Mouse (Mus musculus) kidney, postnatal 0 days (tissue): ENCODE measurements around the gene Rora. TPM values are rescaled to one million over a fixed set of nuclear protein-coding genes. Genes with fewer than 3 reads are reported as not detected.

Experiments used
- ATAC-seq: fragments of 200-750 bp; cut with Nextera tagmentation; replicated peaks from 2 replicates; pipeline ENCODE4 v1.8.0; 2017; ENCODE audit warnings: low read depth, moderate number of reproducible peaks, moderate TSS enrichment, moderate library complexity; ENCODE audit not compliant: low FRiP score
- DNase-seq: peaks from one replicate; pipeline ENCODE4 v3.0.0-alpha.2; 2016; ENCODE audit warnings: low spot score
- H3K27ac ChIP-seq: fragments of 300-500 bp; sonication (generic); 2 replicates; pipeline ENCODE4 v1.5.1; 2014; ENCODE audit warnings: mild to moderate bottlenecking
- H3K27me3 ChIP-seq: fragments of 300-500 bp; sonication (generic); 2 replicates; pipeline ENCODE4 v1.6.1; 2014; ENCODE audit warnings: low read length, mixed read lengths; ENCODE audit not compliant: insufficient read depth
- H3K36me3 ChIP-seq: fragments of 300-500 bp; sonication (generic); 2 replicates; pipeline ENCODE4 v1.6.1; 2014; ENCODE audit warnings: low read length, mixed read lengths; ENCODE audit not compliant: insufficient read depth
- H3K4me1 ChIP-seq: fragments of 300-500 bp; sonication (generic); replicated peaks from 2 replicates; pipeline ENCODE4 v1.6.1; 2014; ENCODE audit warnings: antibody characterized with exemption, low read length, mixed read lengths; ENCODE audit not compliant: insufficient read depth
- H3K4me2 ChIP-seq: fragments of 300-500 bp; sonication (generic); 2 replicates; pipeline ENCODE4 v1.6.1; 2014; ENCODE audit warnings: mild to moderate bottlenecking, low read length, moderate library complexity, mixed read lengths
- H3K4me3 ChIP-seq: fragments of 300-500 bp; sonication (generic); replicated peaks from 2 replicates; pipeline ENCODE4 v1.5.1; 2014; ENCODE audit warnings: low read depth, low read length
- H3K9ac ChIP-seq: fragments of 300-500 bp; sonication (generic); 2 replicates; pipeline ENCODE4 v1.6.1; 2014; ENCODE audit warnings: low read depth, low read length
- H3K9me3 ChIP-seq: fragments of 300-500 bp; sonication (generic); replicated peaks from 2 replicates; pipeline ENCODE4 v1.6.1; 2016; ENCODE audit warnings: low read length, inconsistent platforms, mixed read lengths
- CTCF ChIP-seq: IDR thresholded peaks from 2 replicates; pipeline ENCODE4 v1.5.1; 2016; ENCODE audit warnings: antibody characterized with exemption, low read depth, mild to moderate bottlenecking, moderate library complexity
- WGBS: fragments of 180-500 bp; shearing (Covaris S2); extraction: QIAGEN DNeasy Blood & Tissue Kit; methylation state at CpG from one replicate; pipeline ENCODE4 v1.1.7; 2014; 5-methylcytosine and 5-hydroxymethylcytosine counted together
- polyA plus RNA-seq: library from polyadenylated mRNA; unstranded; fragments of >200 nt; fragmentation: Nextera tagmentation; extraction: Ambion mirVana; gene quantifications from 2 replicates; pipeline ENCODE4 v1.2.1, GENCODE M21; 2015

Rora gene
- polyA plus RNA-seq, 1 experiment from 2014 or later, result 9.8 TPM

DNA sequence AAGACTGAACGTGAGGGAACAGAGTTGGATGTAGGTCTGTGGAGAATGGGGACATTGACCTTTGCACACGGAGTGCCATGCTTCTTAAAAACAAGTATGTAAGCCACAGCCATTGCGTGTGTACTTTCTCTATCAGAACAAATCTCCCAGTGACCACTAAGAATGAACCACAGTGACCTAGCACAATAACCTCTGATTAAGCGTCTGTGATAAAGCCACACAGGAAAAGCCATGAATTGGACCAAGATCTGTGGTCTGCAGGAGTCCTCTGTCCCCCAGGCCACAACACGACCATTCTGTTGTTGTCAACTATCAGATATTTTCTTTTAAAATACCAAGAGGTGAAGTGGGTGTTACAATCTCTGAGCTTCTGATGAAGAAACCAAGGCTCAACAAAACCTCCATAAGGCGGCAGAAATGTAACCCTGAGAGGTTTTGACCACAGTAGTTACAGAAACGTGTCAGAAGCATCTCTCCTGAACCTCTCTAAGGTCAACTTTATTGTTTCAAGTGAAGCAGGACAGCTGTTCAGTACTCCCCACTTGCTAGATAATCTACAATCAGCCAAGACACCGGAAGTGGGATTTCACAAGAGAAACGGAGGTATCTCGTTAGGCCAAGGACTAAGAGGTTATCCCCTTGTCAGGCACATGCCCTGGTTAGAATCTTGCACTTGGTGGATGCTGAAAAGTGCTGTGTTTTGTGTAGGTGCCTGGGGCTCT, 666.5 kb downstream of the Rora start:
- Histone ChIP-seq H3K4me3 (no peak overlapping the region), H3K27ac (peak overlapping the region; percentile 47), H3K36me3 (no peaks in the 10 kb centered on the region), H3K4me1 (peaks cover 10% of the 10 kb centered on the region), H3K4me2 (no peak overlapping the region), H3K27me3 (no peaks in the 10 kb centered on the region), H3K9me3 (no peaks in the 10 kb centered on the region), H3K9ac (no peak overlapping the region)
- ATAC-seq (no peak), DNase-seq (no peak)
- TF ChIP-seq CTCF, result no peak
- WGBS, result 46% methylated on average over 10 of the region's 10 CpGs

DNA sequence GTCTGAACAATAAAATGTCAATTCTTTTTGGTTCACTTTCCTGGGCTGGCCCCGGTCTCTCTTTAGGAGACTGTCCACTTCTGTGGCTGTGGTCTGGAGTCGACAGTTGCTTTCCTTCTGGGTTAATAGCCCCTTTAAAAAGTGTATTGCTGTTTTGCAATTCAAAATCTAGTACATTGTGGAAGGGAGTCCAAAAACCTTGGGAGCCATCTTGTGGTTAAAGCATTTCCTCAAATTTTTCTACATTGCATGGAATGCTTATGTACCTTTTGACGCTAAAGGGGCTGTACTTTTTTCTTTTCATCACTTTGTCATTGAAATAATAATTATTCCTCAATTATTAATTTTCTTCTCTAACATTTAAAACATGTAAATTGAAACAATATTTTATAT, 667.0 kb downstream of the Rora start:
- H3K36me3 ChIP-seq, result no peaks in the 10 kb centered on the region
- H3K9ac ChIP-seq, result no peak overlapping the region
- DNase-seq, result peak; percentile 73
- H3K4me1 ChIP-seq, result peaks cover 10% of the 10 kb centered on the region
- no peak overlapping the region for H3K4me3 ChIP-seq
- H3K27me3 ChIP-seq, result no peaks in the 10 kb centered on the region
- H3K4me2 ChIP-seq, result no peak overlapping the region
- peak overlapping the region; percentile 47 for H3K27ac ChIP-seq
- peak; percentile 55 for TF ChIP-seq CTCF
- no peak for ATAC-seq
- WGBS, result 42% methylated on average over 3 of the region's 3 CpGs
- H3K9me3 ChIP-seq, result no peaks in the 10 kb centered on the region

DNA sequence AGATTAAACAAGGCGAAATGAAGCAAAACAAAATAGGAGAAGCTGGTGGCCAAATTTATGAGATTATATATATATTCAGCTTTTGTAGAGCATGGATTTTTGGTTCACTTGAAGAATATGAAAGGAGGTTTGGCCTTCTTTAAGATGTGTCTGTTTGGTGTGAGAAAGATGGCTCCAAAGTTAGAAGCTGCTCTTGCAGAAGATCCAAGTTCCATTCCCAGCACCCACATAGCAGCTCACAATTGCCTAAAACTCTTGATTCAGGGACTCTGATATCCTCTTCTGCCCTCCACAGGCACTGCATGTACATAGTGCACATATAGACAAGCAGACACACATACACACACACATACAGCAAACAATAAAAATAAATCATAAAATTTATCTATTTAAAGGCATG, 668.4 kb downstream of the Rora start:
- no peak for DNase-seq
- no peaks in the 10 kb centered on the region for H3K36me3 ChIP-seq
- H3K4me2 ChIP-seq, result no peak overlapping the region
- no peak for ATAC-seq
- H3K9me3 ChIP-seq, result no peaks in the 10 kb centered on the region
- H3K4me3 ChIP-seq, result no peak overlapping the region
- no peak overlapping the region for H3K9ac ChIP-seq
- no peak for TF ChIP-seq CTCF
- whole genome bisulfite sequencing, result 84% methylated on average over 1 of the region's 1 CpGs
- H3K27me3 ChIP-seq, result no peaks in the 10 kb centered on the region
- H3K4me1 ChIP-seq, result peaks cover 10% of the 10 kb centered on the region
- H3K27ac ChIP-seq, result no peak overlapping the region

- WGBS, result 40% methylated on average over 8 of the region's 8 CpGs
- peak; percentile 78 for DNase-seq
- no peak for ATAC-seq
- H3K4me3 ChIP-seq, result no peak overlapping the region
- H3K36me3 ChIP-seq, result no peaks in the 10 kb centered on the region
- no peak overlapping the region for H3K9ac ChIP-seq
- H3K4me2 ChIP-seq, result no peak overlapping the region; the same call in 1 of the 2 replicates
- no peaks in the 10 kb centered on the region for H3K9me3 ChIP-seq
- peaks cover 10% of the 10 kb centered on the region for H3K4me1 ChIP-seq
- H3K27ac ChIP-seq, result peak overlapping the region; percentile 36; the same call in 1 of the 2 replicates
- H3K27me3 ChIP-seq, result no peaks in the 10 kb centered on the region
- TF ChIP-seq CTCF, result no peak
Measured at GRCm38 (mm10) chr9:69323831-69324230, 670.2 kb downstream of the Rora start.

DNA sequence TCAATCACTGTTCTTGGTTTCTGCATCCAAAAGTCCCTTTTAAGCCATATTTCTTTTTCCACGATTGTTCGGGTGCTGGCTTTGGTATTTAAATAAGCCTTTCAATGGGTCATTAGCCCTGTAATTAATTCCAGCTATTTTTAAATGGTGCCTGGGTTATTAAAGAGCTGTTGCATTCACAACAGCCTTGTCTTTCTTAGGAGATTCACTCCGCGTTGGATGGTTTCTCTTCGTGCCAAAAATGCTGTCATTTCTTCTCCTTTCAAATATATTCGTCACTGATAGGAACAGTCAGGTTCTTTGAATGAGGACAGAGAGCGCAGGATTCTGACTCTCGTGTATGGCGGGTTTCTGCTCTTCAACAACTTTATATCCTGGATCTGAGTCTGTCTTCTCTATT, 673.5 kb downstream of the Rora start:
- Histone ChIP-seq H3K27ac (no peak overlapping the region), H3K36me3 (no peaks in the 10 kb centered on the region), H3K9me3 (no peaks in the 10 kb centered on the region), H3K4me1 (peaks cover 10% of the 10 kb centered on the region), H3K4me3 (no peak overlapping the region), H3K27me3 (no peaks in the 10 kb centered on the region), H3K9ac (no peak overlapping the region), H3K4me2 (no peak overlapping the region)
- TF ChIP-seq CTCF, result no peak
- DNase-seq (no peak), ATAC-seq (no peak)
- 57% methylated on average over 9 of the region's 9 CpGs for WGBS

- ATAC-seq, result no peak
- Histone ChIP-seq H3K4me1 (peaks cover 10% of the 10 kb centered on the region), H3K9ac (no peak overlapping the region), H3K9me3 (no peaks in the 10 kb centered on the region), H3K36me3 (no peaks in the 10 kb centered on the region), H3K4me3 (no peak overlapping the region), H3K4me2 (no peak overlapping the region), H3K27ac (no peak overlapping the region), H3K27me3 (no peaks in the 10 kb centered on the region)
- DNase-seq, result no peak
- TF ChIP-seq CTCF, result no peak
- WGBS, result 77% methylated on average over 7 of the region's 7 CpGs
Measured at GRCm38 (mm10) chr9:69327591-69327990, 674.0 kb downstream of the Rora start.

- no peak overlapping the region for H3K4me3 ChIP-seq
- no peaks in the 10 kb centered on the region for H3K27me3 ChIP-seq
- no peak overlapping the region for H3K27ac ChIP-seq
- 79% methylated on average over 3 of the region's 3 CpGs for WGBS
- H3K9me3 ChIP-seq, result no peaks in the 10 kb centered on the region
- TF ChIP-seq CTCF, result no peak
- no peaks in the 10 kb centered on the region for H3K36me3 ChIP-seq
- no peak for ATAC-seq
- no peak overlapping the region for H3K4me2 ChIP-seq
- no peak for DNase-seq
- no peak overlapping the region for H3K9ac ChIP-seq
- H3K4me1 ChIP-seq, result peaks cover 15% of the 10 kb centered on the region; the same call in 1 of the 2 replicates
Measured at GRCm38 (mm10) chr9:69331790-69332189, 678.2 kb downstream of the Rora start.
